Mouse (Mus musculus) ES-Bruce4 (cell line): ENCODE measurements around the gene Ctsl. TPM values are rescaled to one million over a fixed set of nuclear protein-coding genes. Genes with fewer than 3 reads are reported as not detected.

Experiments used
- H3K27ac ChIP-seq: 2 replicates; pipeline ENCODE4 v1.5.1; 2012; ENCODE audit warnings: low read length, inconsistent platforms; ENCODE audit not compliant: insufficient read depth
- H3K27me3 ChIP-seq: 2 replicates; pipeline ENCODE4 v1.6.1; 2012; ENCODE audit warnings: mild to moderate bottlenecking, low read length, inconsistent platforms; ENCODE audit not compliant: control insufficient read depth, poor library complexity, insufficient read depth, severe bottlenecking
- H3K36me3 ChIP-seq: 2 replicates; pipeline ENCODE4 v1.6.1; 2012; ENCODE audit warnings: inconsistent platforms, mild to moderate bottlenecking, low read length, moderate library complexity; ENCODE audit not compliant: control insufficient read depth, poor library complexity, insufficient read depth, severe bottlenecking
- H3K4me1 ChIP-seq: one replicate; pipeline ENCODE4 v1.8.1; 2011; ENCODE audit warnings: low read length; ENCODE audit not compliant: control insufficient read depth, insufficient read depth
- H3K4me3 ChIP-seq: 2 replicates; pipeline ENCODE4 v1.5.1; 2011; ENCODE audit warnings: low read depth, mild to moderate bottlenecking, low read length
- H3K9ac ChIP-seq: 2 replicates; pipeline ENCODE4 v1.6.1; 2012; ENCODE audit warnings: low read depth, mild to moderate bottlenecking, inconsistent platforms; ENCODE audit not compliant: poor library complexity, severe bottlenecking
- H3K9me3 ChIP-seq: replicated peaks from 2 replicates; pipeline ENCODE4 v1.6.1; 2012; ENCODE audit warnings: mild to moderate bottlenecking, low read length, inconsistent platforms; ENCODE audit not compliant: control insufficient read depth, poor library complexity, insufficient read depth, severe bottlenecking
- CTCF ChIP-seq: IDR thresholded peaks from one replicate; pipeline ENCODE4 v1.8.1; 2011; ENCODE audit warnings: low read depth, low read length
- EP300 ChIP-seq: IDR thresholded peaks from 2 replicates; pipeline ENCODE4 v1.6.1; 2011; ENCODE audit warnings: low read depth, low read length; ENCODE audit not compliant: insufficient read depth
- POLR2A ChIP-seq: IDR thresholded peaks from one replicate; pipeline ENCODE4 v1.8.1; 2011; ENCODE audit warnings: low read length; ENCODE audit not compliant: insufficient read depth
- polyA plus RNA-seq: library from polyadenylated mRNA; stranded (reverse); fragments of >200 nt; gene quantifications from 2 replicates; pipeline ENCODE4 v1.2.4, GENCODE M21; 2011; ENCODE audit warnings: low read depth; ENCODE audit not compliant: missing spikeins, insufficient read depth, insufficient read length

Gene Ctsl
- polyA plus RNA-seq, 1 experiment, result 290 TPM

- Histone ChIP-seq H3K36me3 (peaks cover 34% of the 10 kb centered on the region), H3K4me3 (peak overlapping the region; percentile 94), H3K4me1 (no peaks in the 10 kb centered on the region), H3K9me3 (no peaks in the 10 kb centered on the region), H3K27me3 (no peaks in the 10 kb centered on the region), H3K9ac (peak overlapping the region; percentile 92), H3K27ac (peak overlapping the region; percentile 22; the same call in 1 of the 2 replicates)
- no peak for TF ChIP-seq POLR2A
- no peak for TF ChIP-seq CTCF
- no peak for TF ChIP-seq EP300
These were observed 901 bp downstream of the Ctsl start for GRCm38 (mm10) chr13:64369805-64370172.

- TF ChIP-seq CTCF (no peak), POLR2A (no peak), EP300 (no peak)
- Histone ChIP-seq H3K4me3 (no peak overlapping the region), H3K9ac (0 out of 2 replicates have a peak overlapping the region, but pooled peaks have one; percentile 92), H3K27me3 (no peaks in the 10 kb centered on the region), H3K9me3 (no peaks in the 10 kb centered on the region), H3K36me3 (peaks cover 43% of the 10 kb centered on the region), H3K4me1 (no peaks in the 10 kb centered on the region), H3K27ac (no peak overlapping the region)
These were observed 2.1 kb downstream of the Ctsl start for GRCm38 (mm10) chr13:64368596-64368995.

GRCm38 (mm10) chr13:64367615-64368014 is 3.1 kb downstream of the Ctsl start:
- Histone ChIP-seq H3K4me1 (no peaks in the 10 kb centered on the region), H3K4me3 (no peak overlapping the region), H3K9me3 (no peaks in the 10 kb centered on the region), H3K36me3 (peaks cover 49% of the 10 kb centered on the region), H3K27ac (no peak overlapping the region), H3K9ac (no peak overlapping the region), H3K27me3 (no peaks in the 10 kb centered on the region)
- TF ChIP-seq POLR2A, result no peak
- no peak for TF ChIP-seq EP300
- no peak for TF ChIP-seq CTCF

GRCm38 (mm10) chr13:64365326-64365725 is 5.4 kb downstream of the Ctsl start:
- H3K36me3 ChIP-seq, result peaks cover 49% of the 10 kb centered on the region
- no peak overlapping the region for H3K27ac ChIP-seq

GRCm38 (mm10) chr13:64364258-64364657 is 6.4 kb downstream of the Ctsl start:
- H3K36me3 ChIP-seq, result peaks cover 49% of the 10 kb centered on the region
- no peaks in the 10 kb centered on the region for H3K9me3 ChIP-seq
- no peak overlapping the region for H3K27ac ChIP-seq
- no peak for TF ChIP-seq EP300
- peak; percentile 38 for TF ChIP-seq CTCF
- no peak overlapping the region for H3K9ac ChIP-seq
- no peaks in the 10 kb centered on the region for H3K4me1 ChIP-seq
- no peaks in the 10 kb centered on the region for H3K27me3 ChIP-seq
- no peak overlapping the region for H3K4me3 ChIP-seq

More at GRCm38 (mm10) chr13:64365326-64365725, 5.4 kb downstream of the Ctsl start:
- no peaks in the 10 kb centered on the region for H3K4me1 ChIP-seq
- H3K4me3 ChIP-seq, result no peak overlapping the region
- H3K9ac ChIP-seq, result no peak overlapping the region
- TF ChIP-seq CTCF, result no peak
- no peak for TF ChIP-seq POLR2A
- no peak for TF ChIP-seq EP300
- H3K9me3 ChIP-seq, result no peaks in the 10 kb centered on the region
- H3K27me3 ChIP-seq, result no peaks in the 10 kb centered on the region

- H3K36me3 ChIP-seq, result peaks cover 39% of the 10 kb centered on the region
- no peak for TF ChIP-seq CTCF
- no peak for TF ChIP-seq EP300
- no peak for TF ChIP-seq POLR2A
- H3K9ac ChIP-seq, result no peak overlapping the region
- H3K4me1 ChIP-seq, result no peaks in the 10 kb centered on the region
- no peak overlapping the region for H3K4me3 ChIP-seq
- no peak overlapping the region for H3K27ac ChIP-seq
- H3K27me3 ChIP-seq, result no peaks in the 10 kb centered on the region
- H3K9me3 ChIP-seq, result no peaks in the 10 kb centered on the region
These were observed 8.6 kb downstream of the Ctsl start for GRCm38 (mm10) chr13:64362139-64362538.
